Mouse (Mus musculus) kidney, postnatal 10 days (tissue): ENCODE data around the gene Eipr1.
"Not testable (repeated sequence)": the region's sequence is repeated elsewhere in the genome, so short reads cannot be mapped to it uniquely, and the experiment has no call there.

Source experiments
- DNase-seq: peaks from one replicate; pipeline ENCODE4 v3.0.0; 2021; ENCODE audit warnings: mixed read lengths

The Eipr1 gene

GRCm38 (mm10) chr12:28751508-28752263 lies at the start of gene Eipr1:
Gene Eipr1 (plus strand): TSS chr12:28751803.
- peak; percentile 92 for DNase-seq

DNA sequence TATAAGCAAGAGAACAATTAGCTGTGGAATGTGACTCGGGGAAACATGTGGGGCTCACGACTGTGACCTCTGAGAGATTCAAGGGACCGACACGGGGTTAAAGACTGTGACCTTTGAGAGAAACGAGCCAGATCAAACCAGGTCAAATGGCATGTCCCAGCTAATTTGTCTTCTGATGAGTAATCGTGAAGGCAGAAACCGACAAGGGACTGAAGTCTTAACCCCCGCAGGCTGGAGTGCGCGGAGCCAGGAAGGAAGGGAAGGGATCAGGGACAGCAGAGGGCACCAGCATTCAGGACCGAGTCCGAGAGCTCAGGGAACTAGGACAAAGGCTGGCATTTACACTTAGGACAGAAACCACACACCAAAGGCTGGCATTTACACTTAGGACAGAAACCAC lies 47.2 kb upstream of the Eipr1 start:
- DNase-seq, result peak; percentile 31

DNA sequence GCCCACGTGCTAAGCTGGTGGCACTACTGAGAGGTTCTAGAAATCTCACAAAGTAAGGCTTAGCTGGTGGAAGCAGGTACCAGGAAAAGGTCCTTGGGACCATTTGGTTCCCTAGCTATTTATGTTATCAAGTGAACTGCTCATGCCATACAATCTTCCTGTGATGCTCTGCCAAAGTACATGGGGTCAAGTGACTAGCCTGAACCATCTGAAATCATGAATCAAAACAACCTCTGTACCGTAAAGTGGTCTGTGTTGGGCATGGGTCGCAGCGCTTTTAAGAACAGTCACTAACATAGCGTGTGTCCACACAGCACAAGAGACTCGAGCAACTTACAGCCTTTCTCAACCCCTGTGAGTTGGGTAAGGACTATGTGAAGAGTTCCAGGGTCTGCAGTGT lies 46.4 kb upstream of the Eipr1 start:
- no peak for DNase-seq

- DNase-seq, result no peak
Measured at GRCm38 (mm10) chr12:28708154-28708553, 43.4 kb upstream of the Eipr1 start.

- no peak for DNase-seq
Measured at GRCm38 (mm10) chr12:28710566-28711185, 40.9 kb upstream of the Eipr1 start.

DNA sequence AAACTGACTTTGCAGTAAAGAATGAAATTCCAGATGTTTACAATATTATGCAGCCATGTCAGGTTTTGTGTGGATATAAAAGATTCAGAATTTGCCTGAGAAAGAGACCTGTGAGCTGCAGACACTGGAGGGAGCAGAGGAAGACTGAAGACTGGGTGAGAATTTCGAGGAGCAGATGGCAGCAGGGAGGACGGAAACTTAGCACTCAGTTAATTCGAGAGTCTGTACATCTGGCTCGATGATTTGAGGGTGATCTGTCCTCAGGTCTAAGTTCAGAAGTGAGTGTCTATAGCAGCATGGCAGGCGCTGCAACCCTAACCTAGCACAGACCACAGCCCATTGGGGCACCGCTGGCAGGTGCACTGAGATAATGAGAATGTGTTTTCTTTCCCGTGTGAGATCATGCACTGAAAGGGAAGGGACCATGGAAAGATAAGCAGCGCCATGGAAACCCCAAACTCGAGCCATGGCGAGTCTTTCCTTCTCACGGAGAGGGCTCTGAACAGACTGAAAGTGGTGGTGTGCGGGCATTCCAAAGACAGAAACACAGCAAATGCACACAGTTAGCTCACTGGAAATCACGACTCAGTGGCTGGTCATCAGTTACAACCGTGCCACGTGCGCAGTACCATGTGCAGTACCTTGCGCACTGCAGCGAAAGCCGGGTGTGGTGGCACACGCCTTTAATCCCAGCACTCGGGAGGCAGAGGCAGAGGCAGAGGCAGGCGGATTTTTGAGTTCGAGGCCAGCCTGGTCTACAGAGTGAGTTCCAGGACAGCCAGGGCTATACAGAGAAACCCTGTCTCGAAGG lies 36.6 kb upstream of the Eipr1 start:
- no peak for DNase-seq

GRCm38 (mm10) chr12:28717066-28717465 lies 34.5 kb upstream of the Eipr1 start:
- DNase-seq, result no peak

GRCm38 (mm10) chr12:28718106-28718505 lies 33.5 kb upstream of the Eipr1 start:
- no peak for DNase-seq

- DNase-seq, result no peak
Measured at GRCm38 (mm10) chr12:28724366-28724765, 27.2 kb upstream of the Eipr1 start.

DNA sequence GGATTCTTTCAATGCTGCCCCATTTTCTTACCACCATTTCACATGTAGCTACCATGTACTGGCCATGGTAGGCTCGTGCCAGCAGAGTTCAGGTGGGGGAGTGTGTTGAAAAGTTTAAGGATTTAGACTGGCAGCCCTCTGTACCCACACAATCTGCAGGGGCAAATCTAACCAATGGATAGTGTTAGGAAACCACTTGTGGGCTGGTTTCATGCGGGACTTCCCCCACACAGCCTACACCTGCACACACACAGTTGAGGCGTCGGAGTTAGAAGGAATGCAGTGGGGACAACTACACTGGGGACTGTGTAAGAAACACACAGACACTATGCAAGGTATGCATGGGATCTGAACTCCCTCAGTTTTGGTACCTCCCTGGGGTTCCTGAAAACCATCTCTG lies 25.4 kb upstream of the Eipr1 start:
- no peak for DNase-seq

DNA sequence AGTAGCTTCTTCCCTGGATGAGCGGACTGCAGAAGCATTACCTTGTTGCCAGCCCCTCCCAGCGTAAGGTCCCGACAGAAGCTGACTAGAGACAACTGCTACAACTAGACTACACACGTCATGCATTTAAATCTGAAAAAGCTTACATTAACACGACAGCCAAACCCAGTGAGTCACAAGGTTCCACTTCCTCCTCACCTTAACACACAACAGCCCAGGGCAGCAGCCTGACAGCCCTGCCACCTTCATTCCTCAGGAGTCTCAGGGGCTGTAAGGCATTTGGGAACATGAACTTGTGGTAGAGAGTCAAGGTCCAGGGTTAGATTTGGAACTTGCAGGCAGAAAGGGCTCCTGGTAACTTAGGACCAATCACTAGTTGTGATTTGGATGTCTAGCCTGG lies 24.5 kb upstream of the Eipr1 start:
- no peak for DNase-seq

DNA sequence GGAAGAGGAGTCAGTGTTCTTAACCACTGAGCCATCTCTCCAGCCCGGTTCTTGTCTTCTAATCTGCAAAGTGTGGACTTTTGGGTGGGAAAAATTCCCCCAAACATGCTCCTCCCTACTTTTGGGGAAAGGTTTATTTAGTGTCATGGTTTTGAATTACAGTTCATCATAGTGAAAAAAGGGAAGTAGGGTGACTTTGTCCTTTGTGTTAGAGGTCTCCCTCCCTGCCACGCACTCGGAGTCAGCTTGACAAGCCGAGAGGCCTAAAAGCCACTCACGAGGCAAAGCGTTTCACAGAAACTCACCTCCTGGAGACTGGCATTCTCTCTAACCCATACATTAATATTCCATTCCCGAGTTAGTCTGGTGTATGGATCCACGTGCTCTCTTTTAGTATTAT lies 19.0 kb upstream of the Eipr1 start:
- DNase-seq, result no peak

DNA sequence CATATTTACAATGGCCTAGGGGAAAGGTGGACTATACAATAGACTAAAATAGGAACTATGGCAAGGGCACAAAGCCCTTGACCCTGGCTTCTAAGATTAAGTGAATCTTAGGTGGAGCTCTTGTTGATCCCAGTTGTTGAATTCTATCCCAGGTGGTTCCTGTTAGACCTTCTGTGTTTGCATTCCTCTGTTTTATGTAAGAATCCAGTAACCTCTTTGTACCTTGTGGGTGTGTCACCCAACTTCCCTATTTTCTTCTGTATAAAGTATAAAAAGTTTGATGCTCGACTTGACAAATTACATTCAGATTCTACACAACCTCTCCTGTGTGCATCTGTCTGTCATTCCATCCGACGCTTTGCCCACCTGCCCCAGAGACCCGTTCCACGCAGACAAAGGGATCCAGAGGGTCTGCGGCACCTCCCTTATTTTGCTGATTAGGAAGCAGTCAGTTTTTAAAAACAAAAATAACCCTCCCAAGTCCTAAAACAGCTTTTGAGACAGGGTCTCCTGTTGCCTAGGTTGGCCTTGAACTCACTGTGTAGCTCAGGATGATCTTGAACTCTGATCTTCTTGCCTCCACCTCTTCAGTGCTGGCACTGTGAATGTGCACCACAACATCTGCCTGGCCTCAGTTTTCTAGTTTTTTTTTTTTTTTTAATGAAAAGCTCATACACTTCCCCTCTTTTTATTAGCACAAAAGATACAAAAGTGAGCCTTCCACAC lies 17.9 kb upstream of the Eipr1 start:
- DNase-seq, result not testable (repeated sequence)

GRCm38 (mm10) chr12:28734271-28734670 lies 17.3 kb upstream of the Eipr1 start:
- DNase-seq, result no peak

DNA sequence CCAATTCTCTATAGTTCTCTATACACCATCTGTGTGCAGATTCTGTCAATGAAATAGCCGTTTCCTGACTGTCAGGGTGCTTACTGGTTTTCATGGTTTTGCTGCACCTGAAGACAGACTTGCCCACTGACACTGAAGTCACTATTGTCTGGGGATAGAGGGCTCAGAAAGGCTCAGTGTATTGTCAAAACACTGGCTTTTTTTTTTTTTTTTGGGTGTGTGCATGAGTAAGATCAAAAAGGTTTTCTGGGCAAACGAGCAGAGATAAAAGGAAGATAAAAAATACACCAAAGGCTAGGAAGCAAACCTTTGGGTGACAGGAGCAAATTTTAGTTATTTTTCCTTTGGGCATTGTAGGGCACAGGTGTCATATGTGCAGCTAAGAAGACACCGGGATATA lies 16.3 kb upstream of the Eipr1 start:
- no peak for DNase-seq

DNA sequence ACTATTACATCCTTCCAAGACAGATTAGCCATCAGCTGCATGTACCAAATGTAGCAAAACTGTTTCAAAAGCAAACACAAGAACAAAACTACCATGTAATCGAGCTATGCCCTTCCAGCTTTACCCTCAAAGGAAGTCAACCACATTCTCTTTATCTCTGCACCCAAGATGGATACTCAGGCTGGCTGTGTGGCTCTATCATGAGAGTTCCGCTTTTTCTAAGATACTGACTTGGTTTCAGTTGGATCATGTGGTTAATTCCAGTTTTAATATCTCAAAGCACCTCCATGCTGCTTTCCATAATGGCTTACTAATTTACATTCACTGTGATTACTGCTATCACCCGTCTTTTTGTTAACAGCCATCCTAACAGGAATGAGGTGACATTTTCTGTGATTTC lies 8.3 kb upstream of the Eipr1 start:
- DNase-seq, result no peak

GRCm38 (mm10) chr12:28750021-28750633 lies 1.5 kb upstream of the Eipr1 start, which contains the start of gene Trappc12:
Gene Trappc12 (minus strand): TSS chr12:28750472.
- peak; percentile 95 for DNase-seq

DNA sequence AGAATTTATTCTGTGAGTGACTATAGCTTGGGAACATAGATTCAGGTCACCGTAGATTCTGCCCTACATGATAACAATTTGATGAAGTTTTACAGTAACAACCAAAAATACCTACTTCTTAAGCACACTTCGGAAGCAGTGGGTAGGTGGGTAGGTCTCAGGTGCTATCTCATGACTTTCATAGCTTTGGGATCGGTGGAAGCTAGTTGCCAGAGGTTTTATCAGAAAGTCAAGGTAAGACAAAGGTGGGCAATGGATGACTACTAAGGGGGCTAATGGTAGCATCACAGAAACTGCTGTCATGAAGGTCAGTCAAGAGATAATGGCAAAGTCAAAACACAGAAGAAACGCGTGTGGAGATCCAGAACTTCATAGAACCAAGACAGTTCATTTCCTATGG lies 727 bp upstream of the Eipr1 start:
- DNase-seq, result no peak

DNA sequence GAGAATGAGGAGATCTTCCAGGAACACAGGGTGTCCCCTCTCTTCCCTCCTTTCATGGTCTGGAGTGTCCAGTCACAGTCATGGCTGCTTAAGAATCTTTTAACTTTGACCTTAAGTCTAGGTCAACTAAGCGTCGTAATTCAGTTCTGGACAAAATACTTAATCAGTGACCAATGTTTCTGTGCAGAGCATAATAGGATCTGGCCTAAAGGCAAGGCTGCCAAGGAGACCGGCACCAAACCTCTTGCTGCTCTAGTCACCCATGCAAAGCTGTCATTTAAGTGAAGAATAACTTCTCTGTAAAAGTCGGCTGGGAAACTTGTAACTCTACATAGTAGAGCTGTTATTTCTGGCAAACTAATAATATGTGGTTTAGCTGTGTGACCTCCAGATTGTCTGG lies 4.4 kb downstream of the Eipr1 start:
- DNase-seq, result no peak

- DNase-seq, result no peak
Measured at GRCm38 (mm10) chr12:28769953-28770352, 18.4 kb downstream of the Eipr1 start.

- no peak for DNase-seq
Measured at GRCm38 (mm10) chr12:28773815-28774214, 22.2 kb downstream of the Eipr1 start.

DNA sequence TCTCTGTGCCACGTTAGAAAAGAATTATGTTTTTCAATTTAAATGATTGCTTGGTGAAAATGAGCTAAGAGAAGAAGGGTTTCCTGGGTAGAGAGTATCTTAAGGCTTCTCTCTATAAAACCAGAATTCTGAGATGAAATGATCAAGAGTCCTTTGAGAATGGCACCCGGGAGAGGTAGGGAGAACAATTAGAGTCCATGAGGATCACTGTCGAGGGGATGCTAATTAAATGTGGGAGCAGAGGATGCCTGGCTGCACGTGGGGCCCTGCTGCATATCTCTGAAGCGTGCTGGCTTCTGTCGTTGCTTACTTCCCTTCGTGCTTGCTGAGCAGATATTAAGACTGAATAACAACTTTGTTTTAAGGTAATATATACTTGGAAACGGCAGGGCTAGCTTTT lies 23.5 kb downstream of the Eipr1 start:
- no peak for DNase-seq

DNA sequence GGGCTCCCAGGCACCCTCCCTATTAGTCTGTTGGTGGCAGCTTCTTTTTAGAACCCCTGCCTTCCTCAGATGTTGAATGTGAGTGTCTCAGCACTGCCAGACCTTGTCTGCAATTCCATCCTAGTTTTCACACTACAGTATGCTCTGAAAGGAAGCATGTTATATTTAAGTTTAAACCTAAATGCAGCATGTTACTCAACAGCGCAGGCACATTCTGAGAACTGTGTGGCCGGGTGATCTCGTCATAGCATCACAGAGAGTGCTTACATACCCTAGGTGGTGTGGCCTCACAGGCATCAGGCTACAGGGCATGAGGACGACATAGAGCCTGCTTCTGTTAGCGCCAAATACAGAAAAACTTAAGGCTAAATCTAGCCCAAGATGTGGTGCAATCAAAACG lies 24.0 kb downstream of the Eipr1 start:
- DNase-seq, result no peak
